Mouse (Mus musculus) forebrain, postnatal 0 days (tissue): ENCODE data around the gene Jup. TPM values are rescaled to one million over a fixed set of nuclear protein-coding genes. Genes with fewer than 3 reads are reported as not detected.
A peak's percentile ranks its signal among the peaks of the same experiment; 100 is the strongest.
"Not testable (repeated sequence)": the region's sequence is repeated elsewhere in the genome, so short reads cannot be mapped to it uniquely, and the experiment has no call there.

Source experiments
- ATAC-seq: fragments of 200-750 bp; cut with Nextera tagmentation; 2 replicates; pipeline ENCODE4 v1.8.0; 2017; ENCODE audit warnings: mild to moderate bottlenecking, moderate library complexity
- DNase-seq: peaks from one replicate; pipeline ENCODE4 v3.0.0-alpha.2; 2015
- H3K27ac ChIP-seq: fragments of 300-500 bp; sonication (generic); 2 replicates; pipeline ENCODE4 v1.5.1; 2014; ENCODE audit warnings: low read depth, mild to moderate bottlenecking, antibody characterized with exemption, low read length, moderate library complexity, mixed read lengths
- H3K27me3 ChIP-seq: fragments of 300-500 bp; sonication (generic); 2 replicates; pipeline ENCODE4 v1.6.1; 2014; ENCODE audit warnings: mild to moderate bottlenecking, low read length, mixed read lengths; ENCODE audit not compliant: insufficient read depth
- H3K36me3 ChIP-seq: fragments of 300-500 bp; sonication (generic); 2 replicates; pipeline ENCODE4 v1.6.1; 2014; ENCODE audit warnings: mild to moderate bottlenecking, moderate library complexity; ENCODE audit not compliant: insufficient read depth
- H3K4me1 ChIP-seq: fragments of 300-500 bp; sonication (generic); 2 replicates; pipeline ENCODE4 v1.6.1; 2014; ENCODE audit warnings: antibody characterized with exemption; ENCODE audit not compliant: insufficient read depth
- H3K4me2 ChIP-seq: fragments of 300-500 bp; sonication (generic); 2 replicates; pipeline ENCODE4 v1.6.1; 2014; ENCODE audit warnings: low read depth, mild to moderate bottlenecking, moderate library complexity
- H3K4me3 ChIP-seq: fragments of 300-500 bp; sonication (generic); 2 replicates; pipeline ENCODE4 v1.5.1; 2014; ENCODE audit warnings: low read depth, low read length, mixed read lengths
- H3K9ac ChIP-seq: fragments of 300-500 bp; sonication (generic); 2 replicates; pipeline ENCODE4 v1.6.1; 2014; ENCODE audit warnings: mild to moderate bottlenecking
- H3K9me3 ChIP-seq: fragments of 300-500 bp; sonication (generic); 2 replicates; pipeline ENCODE4 v1.6.1; 2016; ENCODE audit warnings: low read length
- CTCF ChIP-seq: sonication (generic); IDR thresholded peaks from 2 replicates; pipeline ENCODE4 v1.5.1; 2016; ENCODE audit warnings: antibody characterized with exemption, control low read depth, low read depth
- WGBS: fragments of 180-500 bp; shearing (Covaris S2); extraction: QIAGEN DNeasy Blood & Tissue Kit; methylation state at CpG from one replicate; pipeline ENCODE4 v1.1.7; 2014; 5-methylcytosine and 5-hydroxymethylcytosine counted together
- polyA plus RNA-seq: library from polyadenylated mRNA; unstranded; fragments of >200 nt; fragmentation: Nextera tagmentation; extraction: Ambion mirVana; gene quantifications from 2 replicates; pipeline ENCODE4 v1.2.1, GENCODE M21; 2015
- total RNA-seq: library from RNA; depleted of rRNA; stranded (reverse); fragments of >200 nt; gene quantifications from 2 replicates; pipeline ENCODE4 v1.2.3, GENCODE M21; 2014

Jup gene
- total and polyA plus RNA-seq, 2 experiments from 2014 or later, result 67.0 to 106 TPM

- no peak for DNase-seq
- ATAC-seq, result no peak; the same call in 1 of the 2 replicates
- Histone ChIP-seq H3K36me3 (peaks cover 49% of the 10 kb centered on the region), H3K9me3 (no peaks in the 10 kb centered on the region), H3K27ac (no peak overlapping the region), H3K4me1 (no peaks in the 10 kb centered on the region), H3K9ac (no peak overlapping the region), H3K4me3 (no peak overlapping the region), H3K27me3 (no peaks in the 10 kb centered on the region), H3K4me2 (no peak overlapping the region)
- 68% methylated on average over 7 of the region's 8 CpGs for WGBS
- no peak for TF ChIP-seq CTCF
Measured at GRCm38 (mm10) chr11:100371981-100372558, 25.5 kb downstream of the Jup start.

GRCm38 (mm10) chr11:100369822-100370221, 27.7 kb downstream of the Jup start:
- Histone ChIP-seq H3K4me1 (no peaks in the 10 kb centered on the region), H3K36me3 (peaks cover 31% of the 10 kb centered on the region), H3K9me3 (no peaks in the 10 kb centered on the region), H3K9ac (no peak overlapping the region), H3K27ac (no peak overlapping the region), H3K27me3 (no peaks in the 10 kb centered on the region), H3K4me3 (no peak overlapping the region), H3K4me2 (no peak overlapping the region)
- ATAC-seq, result no peak
- TF ChIP-seq CTCF, result no peak
- WGBS, result 84% methylated on average over 8 of the region's 8 CpGs
- DNase-seq, result no peak

- Histone ChIP-seq H3K36me3 (peaks cover 28% of the 10 kb centered on the region), H3K27ac (no peak overlapping the region), H3K9ac (no peak overlapping the region), H3K4me1 (no peaks in the 10 kb centered on the region), H3K4me3 (no peak overlapping the region), H3K27me3 (no peaks in the 10 kb centered on the region), H3K4me2 (no peak overlapping the region), H3K9me3 (no peaks in the 10 kb centered on the region)
- whole genome bisulfite sequencing, result 83% methylated on average over 7 of the region's 7 CpGs
- DNase-seq (no peak), ATAC-seq (no peak)
- no peak for TF ChIP-seq CTCF
Measured at GRCm38 (mm10) chr11:100369145-100369544, 28.4 kb downstream of the Jup start.

GRCm38 (mm10) chr11:100362979-100363562, 34.5 kb downstream of the Jup start:
- Histone ChIP-seq H3K36me3 (no peaks in the 10 kb centered on the region), H3K27ac (no peak overlapping the region), H3K4me2 (no peak overlapping the region), H3K27me3 (no peaks in the 10 kb centered on the region), H3K4me1 (no peaks in the 10 kb centered on the region), H3K4me3 (no peak overlapping the region), H3K9ac (no peak overlapping the region), H3K9me3 (no peaks in the 10 kb centered on the region)
- WGBS, result 20% methylated on average over 12 of the region's 12 CpGs
- peak; percentile 80 for TF ChIP-seq CTCF
- ATAC-seq (peak; percentile 57; the same call in 1 of the 2 replicates), DNase-seq (peak; percentile 62)

- peak; percentile 94 for TF ChIP-seq CTCF
- WGBS, result 16% methylated on average over 8 of the region's 8 CpGs
Measured at GRCm38 (mm10) chr11:100362209-100362978, 35.2 kb downstream of the Jup start.

GRCm38 (mm10) chr11:100361059-100361458, 36.5 kb downstream of the Jup start:
- ATAC-seq, H3K27ac ChIP-seq: not testable (repeated sequence)
- no CpG with 5 or more reads among the region's 13 CpGs for WGBS

More at GRCm38 (mm10) chr11:100362209-100362978, 35.2 kb downstream of the Jup start:
- no peak overlapping the region for H3K4me2 ChIP-seq
- peak; percentile 85 for DNase-seq
- no peaks in the 10 kb centered on the region for H3K27me3 ChIP-seq
- H3K36me3 ChIP-seq, result no peaks in the 10 kb centered on the region
- ATAC-seq, result peak; percentile 61
- no peaks in the 10 kb centered on the region for H3K4me1 ChIP-seq
- H3K4me3 ChIP-seq, result no peak overlapping the region
- no peaks in the 10 kb centered on the region for H3K9me3 ChIP-seq
- no peak overlapping the region for H3K27ac ChIP-seq
- H3K9ac ChIP-seq, result no peak overlapping the region

GRCm38 (mm10) chr11:100360175-100360574, 37.4 kb downstream of the Jup start:
- H3K27me3 ChIP-seq, result no peaks in the 10 kb centered on the region
- no peak overlapping the region for H3K9ac ChIP-seq
- H3K4me1 ChIP-seq, result no peaks in the 10 kb centered on the region
- no peak for ATAC-seq
- DNase-seq, result no peak
- H3K9me3 ChIP-seq, result no peaks in the 10 kb centered on the region
- WGBS, result 84% methylated on average over 6 of the region's 6 CpGs
- TF ChIP-seq CTCF, result no peak; the same call in 1 of the 2 replicates
- H3K27ac ChIP-seq, result no peak overlapping the region
- H3K4me2 ChIP-seq, result no peak overlapping the region
- H3K36me3 ChIP-seq, result no peaks in the 10 kb centered on the region
- H3K4me3 ChIP-seq, result no peak overlapping the region

More at GRCm38 (mm10) chr11:100361059-100361458, 36.5 kb downstream of the Jup start:
- not testable (repeated sequence) for H3K36me3 ChIP-seq, H3K4me3 ChIP-seq, H3K4me1 ChIP-seq, H3K27me3 ChIP-seq, H3K9me3 ChIP-seq, H3K4me2 ChIP-seq, DNase-seq, H3K9ac ChIP-seq
